Mouse (Mus musculus): ENCODE data around the gene Cfap97d1. TPM values are rescaled to one million over a fixed set of nuclear protein-coding genes. Genes with fewer than 3 reads are reported as not detected.

Gene Cfap97d1
- polyA plus RNA-seq, 1 experiment from 2014 or later = not detected

GRCm38 (mm10) chr11:101990244-101990643 lies 6.2 kb downstream of the Cfap97d1 start:
- Histone ChIP-seq H3K27ac (no peak overlapping the region), H3K27me3 (peaks cover 9% of the 10 kb centered on the region; the same call in 1 of the 2 replicates), H3K9ac (replicated peaks) (no peak overlapping the region), H3K4me1 (replicated peaks) (peaks cover 2% of the 10 kb centered on the region; the same call in 1 of the 2 replicates), H3K4me3 (replicated peaks) (no peak overlapping the region), H3K4me2 (no peak overlapping the region), H3K9me3 (no peaks in the 10 kb centered on the region), H3K36me3 (no peaks in the 10 kb centered on the region)
- no peak for ATAC-seq (ENCODE audit: insufficient number of reproducible peaks, insufficient read depth, low FRiP score, low TSS enrichment, low read depth)
- WGBS = 79% methylated on average over 3 of the region's 3 CpGs

GRCm38 (mm10) chr11:101991813-101992212 lies 7.7 kb downstream of the Cfap97d1 start:
- Histone ChIP-seq H3K27me3 (peaks cover 9% of the 10 kb centered on the region; the same call in 1 of the 2 replicates), H3K4me2 (no peak overlapping the region), H3K4me3 (replicated peaks) (no peak overlapping the region), H3K36me3 (no peaks in the 10 kb centered on the region), H3K4me1 (replicated peaks) (no peaks in the 10 kb centered on the region), H3K9me3 (no peaks in the 10 kb centered on the region), H3K27ac (no peak overlapping the region), H3K9ac (replicated peaks) (no peak overlapping the region)
- WGBS = 81% methylated on average over 3 of the region's 3 CpGs
- ATAC-seq (ENCODE audit: insufficient number of reproducible peaks, insufficient read depth, low FRiP score, low TSS enrichment, low read depth) = no peak

GRCm38 (mm10) chr11:101992411-101992810 lies 8.3 kb downstream of the Cfap97d1 start:
- 84% methylated on average over 7 of the region's 7 CpGs for WGBS
- no peaks in the 10 kb centered on the region for H3K9me3 ChIP-seq
- peaks cover 6% of the 10 kb centered on the region; the same call in 1 of the 2 replicates for H3K27me3 ChIP-seq
- no peaks in the 10 kb centered on the region for H3K36me3 ChIP-seq
- no peak overlapping the region for H3K27ac ChIP-seq
- no peaks in the 10 kb centered on the region for H3K4me1 ChIP-seq (replicated peaks)
- H3K9ac ChIP-seq (replicated peaks) = no peak overlapping the region
- H3K4me2 ChIP-seq = no peak overlapping the region
- ATAC-seq (ENCODE audit: insufficient number of reproducible peaks, insufficient read depth, low FRiP score, low TSS enrichment, low read depth) = no peak
- no peak overlapping the region for H3K4me3 ChIP-seq (replicated peaks)

- H3K27me3 ChIP-seq = 0 out of 2 replicates have a peak, but pooled peaks cover 3% of the 10 kb centered on the region
These were observed 10.0 kb downstream of the Cfap97d1 start for GRCm38 (mm10) chr11:101994100-101994499.

GRCm38 (mm10) chr11:101995938-101996337 lies 11.9 kb downstream of the Cfap97d1 start:
- no peak overlapping the region for H3K9ac ChIP-seq (replicated peaks)
- H3K4me3 ChIP-seq (replicated peaks) = no peak overlapping the region
- no peaks in the 10 kb centered on the region for H3K4me1 ChIP-seq (replicated peaks)
- no peaks in the 10 kb centered on the region for H3K9me3 ChIP-seq
- H3K4me2 ChIP-seq = no peak overlapping the region
- H3K27me3 ChIP-seq = 0 out of 2 replicates have a peak, but pooled peaks cover 3% of the 10 kb centered on the region
- WGBS = 95% methylated on average over 7 of the region's 7 CpGs
- H3K36me3 ChIP-seq = peaks cover 12% of the 10 kb centered on the region; the same call in 1 of the 2 replicates
- H3K27ac ChIP-seq = no peak overlapping the region
- no peak for ATAC-seq (ENCODE audit: insufficient number of reproducible peaks, insufficient read depth, low FRiP score, low TSS enrichment, low read depth)

More at GRCm38 (mm10) chr11:101994100-101994499, 10.0 kb downstream of the Cfap97d1 start:
- no peak for ATAC-seq (ENCODE audit: insufficient number of reproducible peaks, insufficient read depth, low FRiP score, low TSS enrichment, low read depth)
- H3K36me3 ChIP-seq = 0 out of 2 replicates have a peak, but pooled peaks cover under 1% of the 10 kb centered on the region
- H3K9me3 ChIP-seq = no peaks in the 10 kb centered on the region
- 70% methylated on average over 8 of the region's 8 CpGs for whole genome bisulfite sequencing
- H3K4me2 ChIP-seq = no peak overlapping the region
- H3K9ac ChIP-seq (replicated peaks) = no peak overlapping the region
- no peak overlapping the region for H3K4me3 ChIP-seq (replicated peaks)
- no peak overlapping the region for H3K27ac ChIP-seq
- H3K4me1 ChIP-seq (replicated peaks) = no peaks in the 10 kb centered on the region

- no peak for ATAC-seq (ENCODE audit: insufficient number of reproducible peaks, insufficient read depth, low FRiP score, low TSS enrichment, low read depth)
- H3K4me1 ChIP-seq (replicated peaks) = no peaks in the 10 kb centered on the region
- H3K4me2 ChIP-seq = no peak overlapping the region
- WGBS = 56% methylated on average over 5 of the region's 5 CpGs
- no peaks in the 10 kb centered on the region for H3K27me3 ChIP-seq
- H3K36me3 ChIP-seq = peaks cover 26% of the 10 kb centered on the region
- no peak overlapping the region for H3K27ac ChIP-seq
- H3K4me3 ChIP-seq (replicated peaks) = no peak overlapping the region
- no peak overlapping the region for H3K9ac ChIP-seq (replicated peaks)
- no peaks in the 10 kb centered on the region for H3K9me3 ChIP-seq
These were observed 14.2 kb downstream of the Cfap97d1 start for GRCm38 (mm10) chr11:101998258-101998657.

GRCm38 (mm10) chr11:101999466-101999865 lies 15.4 kb downstream of the Cfap97d1 start:
- peaks cover 3% of the 10 kb centered on the region; the same call in 1 of the 2 replicates for H3K9me3 ChIP-seq
- no peak for ATAC-seq (ENCODE audit: insufficient number of reproducible peaks, insufficient read depth, low FRiP score, low TSS enrichment, low read depth)
- no peak overlapping the region for H3K4me2 ChIP-seq
- H3K4me3 ChIP-seq (replicated peaks) = no peak overlapping the region
- H3K36me3 ChIP-seq = peaks cover 31% of the 10 kb centered on the region
- no peaks in the 10 kb centered on the region for H3K27me3 ChIP-seq
- no peak overlapping the region for H3K27ac ChIP-seq
- H3K4me1 ChIP-seq (replicated peaks) = no peaks in the 10 kb centered on the region
- 61% methylated on average over 4 of the region's 4 CpGs for WGBS
- no peak overlapping the region for H3K9ac ChIP-seq (replicated peaks)

GRCm38 (mm10) chr11:102004251-102004650 lies 20.2 kb downstream of the Cfap97d1 start:
- H3K9me3 ChIP-seq = peaks cover 6% of the 10 kb centered on the region; the same call in 1 of the 2 replicates
- no peak overlapping the region for H3K27ac ChIP-seq
- 90% methylated on average over 8 of the region's 8 CpGs for WGBS
- H3K36me3 ChIP-seq = peaks cover 72% of the 10 kb centered on the region
- no peak overlapping the region for H3K9ac ChIP-seq (replicated peaks)
- peaks cover under 1% of the 10 kb centered on the region for H3K4me1 ChIP-seq (replicated peaks)
- H3K4me2 ChIP-seq = no peak overlapping the region
- H3K4me3 ChIP-seq (replicated peaks) = no peak overlapping the region
- no peaks in the 10 kb centered on the region for H3K27me3 ChIP-seq
- ATAC-seq (ENCODE audit: insufficient number of reproducible peaks, insufficient read depth, low FRiP score, low TSS enrichment, low read depth) = no peak

- H3K4me2 ChIP-seq = no peak overlapping the region
- H3K4me3 ChIP-seq (replicated peaks) = no peak overlapping the region
- H3K27me3 ChIP-seq = no peaks in the 10 kb centered on the region
- H3K36me3 ChIP-seq = peaks cover 74% of the 10 kb centered on the region
- H3K9ac ChIP-seq (replicated peaks) = no peak overlapping the region
- no peak for ATAC-seq (ENCODE audit: insufficient number of reproducible peaks, insufficient read depth, low FRiP score, low TSS enrichment, low read depth)
- H3K9me3 ChIP-seq = peaks cover 6% of the 10 kb centered on the region; the same call in 1 of the 2 replicates
- H3K27ac ChIP-seq = no peak overlapping the region
- WGBS = 87% methylated on average over 9 of the region's 9 CpGs
- H3K4me1 ChIP-seq (replicated peaks) = peaks cover 16% of the 10 kb centered on the region
These were observed 22.2 kb downstream of the Cfap97d1 start for GRCm38 (mm10) chr11:102006271-102006670.

- WGBS = 93% methylated on average over 5 of the region's 5 CpGs
- Histone ChIP-seq H3K36me3 (peaks cover 74% of the 10 kb centered on the region), H3K9ac (replicated peaks) (no peak overlapping the region), H3K27me3 (no peaks in the 10 kb centered on the region), H3K27ac (no peak overlapping the region), H3K4me2 (no peak overlapping the region), H3K4me3 (replicated peaks) (no peak overlapping the region), H3K9me3 (peaks cover 6% of the 10 kb centered on the region; the same call in 1 of the 2 replicates), H3K4me1 (replicated peaks) (peaks cover 16% of the 10 kb centered on the region)
- ATAC-seq (ENCODE audit: insufficient number of reproducible peaks, insufficient read depth, low FRiP score, low TSS enrichment, low read depth) = no peak
These were observed 22.6 kb downstream of the Cfap97d1 start for GRCm38 (mm10) chr11:102006688-102007087.

- Histone ChIP-seq H3K27me3 (no peaks in the 10 kb centered on the region), H3K4me2 (no peak overlapping the region), H3K27ac (0 out of 2 replicates have a peak overlapping the region, but pooled peaks have one; percentile 14), H3K4me1 (replicated peaks) (peaks cover 16% of the 10 kb centered on the region), H3K9me3 (peaks cover 6% of the 10 kb centered on the region; the same call in 1 of the 2 replicates), H3K36me3 (peaks cover 82% of the 10 kb centered on the region), H3K4me3 (replicated peaks) (no peak overlapping the region), H3K9ac (replicated peaks) (no peak overlapping the region)
- ATAC-seq (ENCODE audit: insufficient number of reproducible peaks, insufficient read depth, low FRiP score, low TSS enrichment, low read depth) = no peak
- 91% methylated on average over 8 of the region's 8 CpGs for WGBS
These were observed 24.3 kb downstream of the Cfap97d1 start for GRCm38 (mm10) chr11:102008372-102008771.

Data from limb, embryonic 12.5 days (tissue).